Mouse (Mus musculus) liver, postnatal 0 days (tissue): Measurements from ENCODE around the gene Klrb1b. TPM values are rescaled to one million over a fixed set of nuclear protein-coding genes. Genes with fewer than 3 reads are reported as not detected.

Experiments used
- ATAC-seq: fragments of 200-750 bp; cut with Nextera tagmentation; 2 replicates; pipeline ENCODE4 v1.8.0; 2017; ENCODE audit warnings: mild to moderate bottlenecking, moderate library complexity
- DNase-seq: peaks from one replicate; pipeline ENCODE4 v3.0.0-alpha.2; 2016
- H3K27ac ChIP-seq: fragments of 300-500 bp; sonication (generic); 2 replicates; pipeline ENCODE4 v1.5.1; 2014; ENCODE audit warnings: antibody characterized with exemption, moderate library complexity, mild to moderate bottlenecking, low read depth
- H3K27me3 ChIP-seq: fragments of 300-500 bp; sonication (generic); 2 replicates; pipeline ENCODE4 v1.6.1; 2014; ENCODE audit warnings: low read length, control low read depth, mixed read lengths; ENCODE audit not compliant: insufficient read depth
- H3K36me3 ChIP-seq: fragments of 300-500 bp; sonication (generic); replicated peaks from 2 replicates; pipeline ENCODE4 v1.6.1; 2014; ENCODE audit warnings: mild to moderate bottlenecking, control low read depth, low read length, moderate library complexity, mixed read lengths; ENCODE audit not compliant: insufficient read depth
- H3K4me1 ChIP-seq: fragments of 300-500 bp; sonication (generic); 2 replicates; pipeline ENCODE4 v1.6.1; 2014; ENCODE audit warnings: antibody characterized with exemption, mild to moderate bottlenecking, control low read depth; ENCODE audit not compliant: insufficient read depth
- H3K4me2 ChIP-seq: fragments of 300-500 bp; sonication (generic); 2 replicates; pipeline ENCODE4 v1.6.1; 2014; ENCODE audit warnings: low read depth, mild to moderate bottlenecking, low read length, moderate library complexity, mixed read lengths
- H3K4me3 ChIP-seq: fragments of 300-500 bp; sonication (generic); 2 replicates; pipeline ENCODE4 v1.5.1; 2014; ENCODE audit warnings: low read depth, low read length
- H3K9ac ChIP-seq: fragments of 300-500 bp; sonication (generic); replicated peaks from 2 replicates; pipeline ENCODE4 v1.6.1; 2014; ENCODE audit warnings: mild to moderate bottlenecking, moderate library complexity
- H3K9me3 ChIP-seq: fragments of 300-500 bp; sonication (generic); 2 replicates; pipeline ENCODE4 v1.6.1; 2016; ENCODE audit warnings: mild to moderate bottlenecking, control low read depth, low read length, mixed read lengths
- CTCF ChIP-seq: sonication (generic); IDR thresholded peaks from 2 replicates; pipeline ENCODE4 v1.5.1; 2016; ENCODE audit warnings: antibody characterized with exemption, low read depth
- EP300 ChIP-seq: IDR thresholded peaks from 2 replicates; pipeline ENCODE4 v1.6.1; 2016; ENCODE audit warnings: antibody characterized with exemption, low read depth, mild to moderate bottlenecking
- WGBS: fragments of 180-500 bp; shearing (Covaris S2); extraction: QIAGEN DNeasy Blood & Tissue Kit; methylation state at CpG from one replicate; pipeline ENCODE4 v1.1.7; 2014; ENCODE audit not compliant: insufficient replicate concordance; 5-methylcytosine and 5-hydroxymethylcytosine counted together
- polyA plus RNA-seq: library from polyadenylated mRNA; unstranded; fragments of >200 nt; fragmentation: Nextera tagmentation; extraction: Ambion mirVana; gene quantifications from 2 replicates; pipeline ENCODE4 v1.2.1, GENCODE M21; 2015

Gene Klrb1b
- 0.32 and 0.39 TPM in 2 replicates for polyA plus RNA-seq

DNA sequence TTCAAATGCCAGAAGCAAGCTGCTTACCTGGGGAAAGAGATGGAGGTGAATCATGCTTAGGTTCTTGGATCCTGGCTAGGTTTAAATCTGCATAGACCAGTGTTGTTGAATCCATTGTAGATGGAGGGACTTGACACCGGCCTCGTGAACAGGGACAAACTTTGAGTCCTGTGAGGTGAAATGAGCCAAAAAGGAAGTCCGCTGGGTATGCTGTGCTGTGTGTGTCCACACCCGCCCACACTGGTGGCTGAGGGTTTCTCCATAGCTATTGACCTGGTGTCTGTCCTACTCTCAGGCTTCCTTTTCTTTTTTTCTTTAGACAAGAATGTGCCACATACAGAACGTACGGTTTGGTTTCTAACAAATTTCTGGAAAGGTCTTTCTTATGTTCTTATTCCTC, at the start of gene Klrb1b, which contains the start of gene Gm44511:
Gene Klrb1b, minus strand, starts transcription at position 200 of the 400 bp plus-strand sequence.
Gene Gm44511, minus strand, starts transcription at position 184 of the 400 bp plus-strand sequence.
- no peak within 1 kb of the TSS for H3K27ac ChIP-seq
- DNase-seq (no peak), ATAC-seq (no peak)
- H3K4me3 ChIP-seq, result no peak within 1 kb of the TSS
- H3K4me1 ChIP-seq, result no peaks in the 10 kb centered on the region
- no peak within 1 kb of the TSS for H3K9ac ChIP-seq
- TF ChIP-seq CTCF, result no peak
- WGBS, result 60% methylated on average over 6 of the region's 6 CpGs
- 0 out of 2 replicates have a peak, but pooled peaks cover 5% of the 10 kb centered on the region for H3K27me3 ChIP-seq
- no peak within 1 kb of the TSS for H3K4me2 ChIP-seq
- no peaks in the 10 kb centered on the region for H3K9me3 ChIP-seq
- no peaks in the 10 kb centered on the region for H3K36me3 ChIP-seq

DNA sequence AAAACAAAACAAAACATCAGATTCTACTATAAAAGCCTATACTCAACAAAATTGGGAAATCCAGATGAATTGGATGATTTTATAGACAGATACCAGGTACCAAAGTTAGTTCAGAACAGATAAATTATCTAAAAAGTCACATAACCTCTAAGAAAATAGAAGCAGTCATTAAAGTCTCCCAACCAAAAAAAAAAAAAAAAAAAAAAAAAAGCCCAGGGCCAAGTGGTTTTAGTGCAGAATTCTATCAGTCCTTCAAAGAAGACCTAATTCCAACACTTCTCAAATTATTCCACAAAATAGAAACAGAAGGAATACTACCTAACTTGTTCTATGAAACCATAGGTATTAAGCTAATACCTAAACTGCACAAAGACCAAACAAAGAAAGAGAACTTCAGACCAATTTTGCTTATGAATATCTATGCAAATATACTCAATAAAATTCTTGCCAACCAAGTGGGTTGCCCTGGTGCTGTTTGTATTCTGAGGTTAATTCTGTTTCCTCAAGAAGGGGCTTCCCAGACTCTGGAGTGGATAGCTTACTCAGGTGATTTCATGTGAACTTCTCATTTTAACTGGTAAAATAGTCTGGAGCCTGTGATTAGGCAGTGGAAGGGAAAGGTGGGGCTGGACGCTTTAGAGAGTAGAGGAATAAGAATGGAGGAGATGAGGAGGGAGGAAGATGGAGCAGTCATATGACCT, 45.9 kb upstream of the Klrb1b start:
- H3K4me1 ChIP-seq, result no peaks in the 10 kb centered on the region
- H3K9me3 ChIP-seq, result no peaks in the 10 kb centered on the region
- no peak overlapping the region for H3K27ac ChIP-seq
- no peak overlapping the region for H3K4me3 ChIP-seq
- no peak for ATAC-seq
- no peak overlapping the region for H3K9ac ChIP-seq
- WGBS, result 54% methylated on average over 1 of the region's 1 CpGs
- TF ChIP-seq EP300 (no peak), CTCF (no peak)
- no peaks in the 10 kb centered on the region for H3K27me3 ChIP-seq
- no peak for DNase-seq
- H3K36me3 ChIP-seq, result no peaks in the 10 kb centered on the region
- H3K4me2 ChIP-seq, result no peak overlapping the region

DNA sequence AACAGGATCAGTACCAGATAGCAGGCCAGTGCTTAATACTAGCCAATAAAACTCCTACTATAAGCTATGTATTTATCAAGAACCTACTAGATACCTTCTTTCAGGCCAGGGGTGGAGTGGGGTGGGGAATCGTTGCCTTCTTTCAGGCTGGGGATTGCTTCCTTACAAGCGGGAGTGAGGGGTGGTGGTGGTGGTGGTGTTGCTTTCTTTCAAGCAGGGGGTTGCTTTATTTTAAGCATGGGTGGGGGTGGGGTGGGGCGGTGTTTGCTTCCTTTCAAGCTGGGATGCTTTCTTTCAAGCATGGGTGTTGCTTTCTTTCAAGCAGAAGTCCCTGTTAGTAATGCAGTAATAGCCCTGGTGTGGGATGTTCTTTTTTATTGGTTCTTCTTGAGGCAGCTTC, 42.7 kb upstream of the Klrb1b start:
- DNase-seq (no peak), ATAC-seq (no peak)
- H3K9me3 ChIP-seq, result no peaks in the 10 kb centered on the region
- H3K9ac ChIP-seq, result no peak overlapping the region
- H3K27ac ChIP-seq, result no peak overlapping the region
- 58% methylated on average over 3 of the region's 3 CpGs for WGBS
- H3K27me3 ChIP-seq, result no peaks in the 10 kb centered on the region
- H3K4me2 ChIP-seq, result no peak overlapping the region
- no peak overlapping the region for H3K4me3 ChIP-seq
- no peaks in the 10 kb centered on the region for H3K36me3 ChIP-seq
- H3K4me1 ChIP-seq, result no peaks in the 10 kb centered on the region
- no peak for TF ChIP-seq CTCF
- TF ChIP-seq EP300, result no peak

DNA sequence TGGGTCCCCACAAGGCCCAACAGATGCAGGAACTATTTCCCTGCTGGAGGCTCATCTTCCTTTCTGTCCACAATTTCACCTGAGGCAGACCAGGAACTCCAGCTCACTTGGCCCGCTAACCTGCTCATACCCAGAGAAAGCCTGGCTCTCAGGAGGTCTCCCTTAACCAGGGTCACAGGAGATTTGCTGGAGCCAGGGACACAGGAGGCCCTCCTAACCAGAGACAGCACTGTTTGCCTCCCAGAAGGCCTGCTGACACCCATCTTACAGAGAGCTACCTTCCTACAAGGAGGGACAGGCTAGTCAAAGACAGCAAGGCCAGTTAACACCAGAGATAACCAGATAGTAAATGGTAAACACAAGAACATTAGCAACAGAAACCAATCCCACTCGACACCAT, 31.8 kb upstream of the Klrb1b start:
- Histone ChIP-seq H3K9ac (no peak overlapping the region), H3K36me3 (no peaks in the 10 kb centered on the region), H3K4me2 (no peak overlapping the region), H3K9me3 (no peaks in the 10 kb centered on the region), H3K4me1 (peaks cover 8% of the 10 kb centered on the region; the same call in 1 of the 2 replicates), H3K27ac (no peak overlapping the region), H3K4me3 (no peak overlapping the region), H3K27me3 (no peaks in the 10 kb centered on the region)
- DNase-seq (no peak), ATAC-seq (no peak)
- 75% methylated on average over 2 of the region's 2 CpGs for WGBS
- TF ChIP-seq CTCF, result no peak

DNA sequence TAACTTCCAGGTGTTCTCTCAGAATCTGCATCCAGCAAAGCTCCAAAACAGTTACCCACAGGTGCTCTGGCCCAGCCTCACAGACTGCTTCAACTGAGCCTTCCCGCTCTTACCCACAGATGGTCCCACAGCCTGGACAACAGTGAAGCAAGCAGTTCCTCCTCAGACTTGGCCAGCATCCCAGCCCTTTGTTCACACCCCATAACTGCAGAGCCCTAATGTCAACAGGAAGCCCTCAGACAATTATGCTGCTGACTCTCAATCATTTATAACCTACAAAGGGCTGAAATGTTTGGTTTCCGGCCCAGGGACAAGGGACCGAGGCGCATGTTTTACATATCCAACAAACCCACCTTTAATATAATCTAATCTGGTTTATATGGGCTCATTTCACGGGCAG, 30.1 kb upstream of the Klrb1b start:
- peak; percentile 51 for ATAC-seq
- Histone ChIP-seq H3K36me3 (no peaks in the 10 kb centered on the region), H3K9ac (no peak overlapping the region), H3K27me3 (no peaks in the 10 kb centered on the region), H3K9me3 (no peaks in the 10 kb centered on the region), H3K4me2 (no peak overlapping the region), H3K4me3 (no peak overlapping the region), H3K27ac (no peak overlapping the region), H3K4me1 (peaks cover 15% of the 10 kb centered on the region)
- TF ChIP-seq CTCF (no peak), EP300 (0 out of 2 replicates have a peak, but pooled peaks have one; percentile 23)
- 59% methylated on average over 5 of the region's 5 CpGs for WGBS
- DNase-seq, result no peak

DNA sequence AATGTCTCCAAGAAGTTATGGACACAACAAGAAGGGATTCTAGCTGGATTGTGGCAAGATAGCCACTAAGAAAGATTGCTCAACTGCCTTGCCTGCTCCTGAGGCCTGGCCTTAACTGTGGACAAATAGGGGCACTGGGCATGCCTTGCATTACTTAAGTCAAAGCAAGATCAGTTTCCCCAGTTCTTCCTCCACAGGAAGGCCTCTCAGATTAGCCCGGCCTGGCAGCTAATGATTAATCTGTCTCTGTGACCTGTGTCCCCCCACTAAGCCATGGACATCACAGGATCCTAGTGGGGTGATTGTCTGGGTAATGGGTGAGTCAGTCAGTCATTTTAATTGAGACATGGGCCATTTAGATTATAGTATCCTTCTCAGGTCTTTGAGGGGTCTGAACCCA, 29.3 kb upstream of the Klrb1b start:
- peaks cover 17% of the 10 kb centered on the region for H3K4me1 ChIP-seq
- no peaks in the 10 kb centered on the region for H3K27me3 ChIP-seq
- H3K4me2 ChIP-seq, result no peak overlapping the region
- WGBS, result 18% methylated on average over 1 of the region's 1 CpGs
- no peak overlapping the region for H3K4me3 ChIP-seq
- TF ChIP-seq EP300, result no peak
- TF ChIP-seq CTCF, result no peak
- DNase-seq (no peak), ATAC-seq (no peak)
- H3K9me3 ChIP-seq, result no peaks in the 10 kb centered on the region
- H3K27ac ChIP-seq, result no peak overlapping the region
- H3K9ac ChIP-seq, result no peak overlapping the region
- H3K36me3 ChIP-seq, result no peaks in the 10 kb centered on the region
